Mouse (Mus musculus) heart, adult 2 months (tissue): Measurements from ENCODE around the gene Nfia. TPM values are rescaled to one million over a fixed set of nuclear protein-coding genes. Genes with fewer than 3 reads are reported as not detected.
A peak's percentile ranks its signal among the peaks of the same experiment; 100 is the strongest.

ENCODE experiments used
- DNase-seq, 2 experiments: peaks; one replicate each; pipeline ENCODE4 v3.0.0; 2021
- H3K27ac ChIP-seq: fragments of 200-600 bp; 2 replicates; pipeline ENCODE4 v1.8.1; 2022
- H3K27me3 ChIP-seq: fragments of 200-500 bp; 2 replicates; pipeline ENCODE4 v1.6.1; 2012; ENCODE audit warnings: mild to moderate bottlenecking, low read length, inconsistent platforms, mixed read lengths; ENCODE audit not compliant: control insufficient read depth, insufficient read depth
- H3K36me3 ChIP-seq: fragments of 200-500 bp; 2 replicates; pipeline ENCODE4 v1.6.1; 2012; ENCODE audit warnings: low read length, inconsistent platforms; ENCODE audit not compliant: control insufficient read depth, insufficient read depth
- H3K4me1 ChIP-seq: fragments of 200-500 bp; 2 replicates; pipeline ENCODE4 v1.6.1; 2011; ENCODE audit warnings: low read length; ENCODE audit not compliant: control insufficient read depth, insufficient read depth
- H3K4me3 ChIP-seq: fragments of 200-600 bp; 2 replicates; pipeline ENCODE4 v1.8.1; 2022
- H3K79me2 ChIP-seq: fragments of 200-500 bp; replicated peaks from 2 replicates; pipeline ENCODE4 v1.6.1; 2012; ENCODE audit warnings: mild to moderate bottlenecking, inconsistent platforms, low read length, moderate library complexity, mixed read lengths; ENCODE audit not compliant: control insufficient read depth, insufficient read depth
- H3K9ac ChIP-seq: fragments of 200-500 bp; 2 replicates; pipeline ENCODE4 v1.6.1; 2012; ENCODE audit warnings: low read depth, mild to moderate bottlenecking, control low read depth, inconsistent platforms, low read length, mixed read lengths
- CTCF ChIP-seq: fragments of 200-600 bp; IDR thresholded peaks from 2 replicates; pipeline ENCODE4 v1.8.1; 2022; ENCODE audit warnings: antibody characterized with exemption, mild to moderate bottlenecking, moderate library complexity
- EP300 ChIP-seq: fragments of 200-500 bp; IDR thresholded peaks from 2 replicates; pipeline ENCODE4 v1.6.1; 2011; ENCODE audit warnings: low read depth, low read length, control low read depth; ENCODE audit not compliant: insufficient read depth
- POLR2A ChIP-seq: fragments of 200-500 bp; IDR thresholded peaks from 2 replicates; pipeline ENCODE4 v1.6.1; 2011; ENCODE audit warnings: mild to moderate bottlenecking, low read depth, low read length, control low read depth; ENCODE audit not compliant: insufficient read depth
- WGBS: fragments of 180-500 bp; shearing (Covaris S2); methylation state at CpG from one replicate; pipeline ENCODE4 v1.1.7; 2018; 5-methylcytosine and 5-hydroxymethylcytosine counted together
- intact Hi-C: fragments of 180-260 bp; cut with DNase I; formaldehyde crosslinking; loops from one replicate; pipeline ENCODE4 v1.15.1; 2025
- polyA plus RNA-seq: library from polyadenylated mRNA; depleted of rRNA; stranded (reverse); fragments of >200 nt; gene quantifications from 2 replicates; pipeline ENCODE4 v1.2.3, GENCODE M21; 2012
- total RNA-seq, 2 experiments: library from RNA; stranded (reverse); gene quantifications; 2 replicates each; pipeline ENCODE4 v1.2.3; 2021

The Nfia gene
- total and polyA plus RNA-seq, 3 experiments: 70.3 to 128 (median 126) TPM

DNA sequence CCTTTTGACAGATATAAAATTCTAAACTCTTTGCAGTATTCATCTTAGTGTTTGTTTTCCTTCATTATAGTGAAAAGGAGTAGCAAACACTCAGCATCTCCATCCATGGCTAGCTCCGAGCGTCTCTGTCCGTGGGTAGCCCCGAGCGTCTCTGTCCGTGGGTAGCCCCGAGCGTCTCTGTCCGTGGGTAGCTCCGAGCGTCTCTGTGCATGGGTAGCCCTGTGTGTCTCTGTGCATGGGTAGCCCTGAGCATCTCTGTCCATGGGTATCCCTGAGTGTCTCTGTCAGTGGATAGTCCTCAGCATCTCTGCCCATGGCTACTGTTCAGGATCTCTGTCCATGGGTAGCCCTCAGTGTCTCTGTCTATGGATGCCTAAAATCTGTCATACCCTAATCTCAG lies 140.0 kb downstream of the Nfia start:
- no peak overlapping the region for H3K4me3 ChIP-seq
- no peak for DNase-seq
- H3K27ac ChIP-seq: peak overlapping the region; percentile 79; the same call in 1 of the 2 replicates
- H3K36me3 ChIP-seq: peaks cover 21% of the 10 kb centered on the region
- TF ChIP-seq POLR2A (no peak), CTCF (no peak), EP300 (no peak)
- H3K9ac ChIP-seq: no peak overlapping the region
- H3K79me2 ChIP-seq: peaks cover 9% of the 10 kb centered on the region
- intact Hi-C loops: no loop called here
- H3K27me3 ChIP-seq: no peaks in the 10 kb centered on the region
- WGBS: 95% methylated on average over 11 of the region's 11 CpGs
- peaks cover 14% of the 10 kb centered on the region for H3K4me1 ChIP-seq

DNA sequence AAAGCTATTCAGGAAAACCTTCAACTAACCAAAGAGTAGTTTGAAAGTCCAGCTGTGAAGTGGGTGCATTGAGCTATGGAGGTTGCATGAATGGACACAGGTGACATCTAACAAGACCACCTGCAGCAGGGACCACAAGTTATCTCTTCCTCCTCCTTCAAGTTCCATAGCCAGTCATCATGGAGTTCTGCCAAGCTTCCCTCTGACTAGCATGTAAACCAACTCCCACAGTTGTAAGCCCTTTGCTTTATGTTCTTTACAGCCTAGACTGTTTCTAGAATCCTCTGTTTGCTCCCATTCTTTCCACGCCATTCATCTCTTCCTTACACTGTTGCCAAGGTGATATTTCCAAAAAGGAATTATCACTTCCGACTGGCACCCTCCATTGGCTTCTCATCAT lies 141.8 kb downstream of the Nfia start:
- WGBS: 87% methylated on average over 2 of the region's 2 CpGs
- DNase-seq: no peak
- intact Hi-C loops: no loop called here

DNA sequence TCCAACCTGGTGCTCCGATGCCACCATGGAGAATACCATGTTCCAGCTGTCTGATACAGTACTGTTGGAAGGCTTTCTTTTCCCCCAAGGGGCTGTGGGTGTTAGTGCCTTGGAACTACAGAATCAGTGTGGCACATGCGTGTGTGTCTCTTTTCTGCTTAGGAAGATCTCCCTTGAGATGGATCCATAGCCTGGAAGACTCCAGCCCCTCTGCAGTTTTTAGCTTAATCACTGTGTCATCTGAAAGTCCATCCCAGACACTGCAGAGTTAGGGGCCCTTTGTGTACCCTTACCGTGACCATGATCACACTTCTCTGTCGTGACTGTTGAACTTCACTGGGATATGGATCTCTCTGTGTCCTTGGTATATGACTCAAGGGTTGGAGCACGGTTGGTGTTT lies 142.2 kb downstream of the Nfia start:
- intact Hi-C loops: no loop called here
- peaks cover 12% of the 10 kb centered on the region for H3K4me1 ChIP-seq

More for the DNA sequence above, 141.8 kb downstream of the Nfia start:
- H3K9ac ChIP-seq: no peak overlapping the region
- H3K4me1 ChIP-seq: peaks cover 12% of the 10 kb centered on the region
- H3K27ac ChIP-seq: no peak overlapping the region
- peaks cover 10% of the 10 kb centered on the region for H3K79me2 ChIP-seq
- H3K36me3 ChIP-seq: peaks cover 11% of the 10 kb centered on the region
- no peak overlapping the region for H3K4me3 ChIP-seq
- no peaks in the 10 kb centered on the region for H3K27me3 ChIP-seq
- TF ChIP-seq POLR2A (no peak), EP300 (no peak), CTCF (no peak)

DNA sequence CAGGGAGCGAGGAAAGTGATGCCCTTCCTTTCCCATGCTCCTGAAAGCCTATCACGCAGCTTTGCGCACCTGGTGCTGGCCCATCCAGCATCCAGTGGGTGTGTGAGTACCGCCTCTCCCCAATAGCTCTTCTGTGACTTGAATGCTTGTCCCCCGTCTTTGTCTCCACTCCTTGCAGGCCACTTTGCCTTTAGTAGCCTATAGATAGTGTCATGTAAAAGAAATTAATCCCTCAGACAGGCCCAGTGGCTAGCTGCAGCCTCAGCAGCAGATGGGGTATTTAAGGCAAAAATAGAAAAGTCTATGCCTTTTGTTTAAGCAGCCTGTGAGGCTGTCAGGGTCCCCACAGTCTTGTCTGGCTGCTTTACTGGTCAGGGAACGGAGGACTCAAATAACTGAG lies 145.0 kb downstream of the Nfia start:
- H3K27ac ChIP-seq: no peak overlapping the region
- H3K27me3 ChIP-seq: no peaks in the 10 kb centered on the region
- TF ChIP-seq POLR2A: no peak
- TF ChIP-seq CTCF: no peak
- TF ChIP-seq EP300: no peak
- WGBS: 95% methylated on average over 6 of the region's 6 CpGs
- no peak for DNase-seq
- H3K4me3 ChIP-seq: no peak overlapping the region
- H3K79me2 ChIP-seq: peaks cover 8% of the 10 kb centered on the region
- no peak overlapping the region for H3K9ac ChIP-seq
- peaks cover 7% of the 10 kb centered on the region for H3K36me3 ChIP-seq
- peaks cover 6% of the 10 kb centered on the region for H3K4me1 ChIP-seq
- intact Hi-C loops: no loop called here

More for the DNA sequence above, 142.2 kb downstream of the Nfia start:
- H3K27ac ChIP-seq: no peak overlapping the region
- H3K4me3 ChIP-seq: no peak overlapping the region
- H3K36me3 ChIP-seq: peaks cover 13% of the 10 kb centered on the region
- WGBS: 95% methylated on average over 5 of the region's 5 CpGs
- H3K27me3 ChIP-seq: no peaks in the 10 kb centered on the region
- DNase-seq: no peak
- H3K9ac ChIP-seq: no peak overlapping the region
- TF ChIP-seq EP300 (no peak), POLR2A (no peak)
- peaks cover 10% of the 10 kb centered on the region for H3K79me2 ChIP-seq

DNA sequence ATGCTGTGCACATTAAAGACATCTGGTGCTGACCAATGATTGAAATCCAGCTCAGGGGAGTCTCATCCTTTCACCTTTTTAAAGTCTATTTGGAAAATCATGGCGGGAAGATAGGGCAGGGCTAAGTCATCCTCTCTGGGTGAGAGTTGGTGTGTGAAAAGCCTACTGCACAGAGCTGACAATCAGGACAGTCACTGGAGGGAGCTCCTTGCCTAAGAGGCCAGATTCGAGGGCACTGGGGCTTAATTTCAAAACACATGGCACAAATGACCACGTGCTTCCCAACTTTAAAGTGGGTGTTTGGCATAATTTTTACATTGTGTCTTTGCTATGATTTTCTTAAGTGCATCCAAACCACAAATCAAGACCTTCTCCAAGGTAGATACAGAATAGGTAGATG lies 146.1 kb downstream of the Nfia start:
- TF ChIP-seq POLR2A (no peak), EP300 (no peak), CTCF (peak; percentile 44)
- 47% methylated on average over 3 of the region's 3 CpGs for WGBS
- peaks cover 7% of the 10 kb centered on the region for H3K4me1 ChIP-seq
- peaks cover 11% of the 10 kb centered on the region for H3K36me3 ChIP-seq
- intact Hi-C loops: no loop called here
- no peak overlapping the region for H3K9ac ChIP-seq
- DNase-seq: no peak
- H3K4me3 ChIP-seq: no peak overlapping the region
- H3K79me2 ChIP-seq: peaks cover 8% of the 10 kb centered on the region
- H3K27ac ChIP-seq: peak overlapping the region; percentile 87; the same call in 1 of the 2 replicates
- H3K27me3 ChIP-seq: no peaks in the 10 kb centered on the region

DNA sequence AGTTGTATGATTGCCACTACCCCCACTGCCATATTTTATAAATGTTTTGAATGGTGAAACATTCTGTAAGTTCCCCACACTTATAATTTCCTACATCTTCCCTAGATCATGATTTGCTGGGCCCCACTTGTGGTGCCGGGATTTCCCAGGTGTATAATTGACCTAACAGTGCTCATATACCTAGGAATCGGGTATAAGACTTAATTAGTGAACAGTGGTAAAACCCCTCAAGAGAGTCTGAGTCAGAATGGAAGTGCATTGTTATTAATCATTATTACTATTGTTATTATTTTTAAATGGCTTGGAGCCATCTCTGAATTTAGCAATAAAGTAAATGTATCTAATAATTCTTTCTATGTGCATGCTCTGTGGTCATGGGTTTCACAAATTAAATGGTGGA lies 147.2 kb downstream of the Nfia start:
- no peak for DNase-seq
- peak overlapping the region; percentile 31; the same call in 1 of the 2 replicates for H3K4me3 ChIP-seq
- peaks cover 4% of the 10 kb centered on the region for H3K79me2 ChIP-seq
- H3K36me3 ChIP-seq: peaks cover 13% of the 10 kb centered on the region
- intact Hi-C loops: loop anchor here (2.0 to 5.0 kb wide), 5 partner anchors 83 to 403 kb away; partner anchors contain the start of gene E130114P18Rik
- no peak overlapping the region; the same call in 1 of the 2 replicates for H3K9ac ChIP-seq
- peak overlapping the region; percentile 87 for H3K27ac ChIP-seq
- no peaks in the 10 kb centered on the region for H3K27me3 ChIP-seq
- TF ChIP-seq POLR2A: no peak
- no peak for TF ChIP-seq EP300
- no peak for TF ChIP-seq CTCF
- H3K4me1 ChIP-seq: peaks cover 15% of the 10 kb centered on the region
- 58% methylated on average over 2 of the region's 2 CpGs for WGBS
